Mouse (Mus musculus) testis, postnatal 10 days (tissue): ENCODE measurements around the gene Ppp6r2.

Source experiments
- DNase-seq: peaks from one replicate; pipeline ENCODE4 v3.0.0; 2021; ENCODE audit warnings: low spot score

The Ppp6r2 gene

DNA sequence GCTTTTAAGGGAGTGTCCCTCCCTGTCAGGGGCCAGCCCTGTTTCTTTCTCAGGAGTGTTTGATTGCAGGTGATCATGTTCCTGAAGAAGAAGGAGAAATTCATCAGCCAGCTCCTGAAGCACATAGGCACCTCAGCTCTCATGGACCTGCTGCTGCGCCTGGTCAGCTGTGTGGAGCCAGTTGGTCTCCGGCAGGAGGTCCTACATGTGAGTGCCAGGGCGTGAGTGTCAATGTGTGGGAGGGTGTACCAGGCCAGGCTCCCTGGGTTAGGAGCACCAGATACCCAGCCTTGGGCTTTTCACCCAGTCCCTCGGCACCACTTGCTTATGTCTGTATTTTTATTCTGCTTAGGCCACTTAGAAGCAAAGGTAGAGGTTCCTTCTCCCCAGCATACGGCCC lies 47.6 kb downstream of the Ppp6r2 start:
- no peak for DNase-seq

DNA sequence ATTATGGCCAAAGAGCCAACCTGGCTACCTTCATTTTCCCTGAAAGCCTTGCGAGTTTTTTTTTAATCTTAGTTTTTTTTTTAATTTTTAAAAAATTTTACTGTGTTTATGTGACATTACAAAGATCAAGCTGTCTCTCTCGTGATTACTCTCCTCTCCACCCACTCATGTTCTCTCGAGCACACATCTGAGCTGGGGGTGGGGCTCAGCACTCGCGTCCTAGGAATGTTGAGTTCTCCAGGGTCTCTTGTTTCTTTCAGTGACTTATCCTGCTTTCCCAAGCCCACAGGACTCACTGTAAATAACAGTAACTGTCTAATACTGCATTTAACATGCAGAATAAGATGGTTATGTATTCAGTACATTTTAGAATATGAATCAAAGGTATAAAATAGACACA lies 53.1 kb downstream of the Ppp6r2 start:
- DNase-seq, result no peak

- DNase-seq, result no peak
Observed at GRCm38 (mm10) chr15:89275497-89275896, 64.1 kb downstream of the Ppp6r2 start.

- DNase-seq, result no peak
Observed at GRCm38 (mm10) chr15:89277366-89277765, 66.0 kb downstream of the Ppp6r2 start.

- DNase-seq, result no peak
Observed at GRCm38 (mm10) chr15:89282546-89282945, 71.2 kb downstream of the Ppp6r2 start.

DNA sequence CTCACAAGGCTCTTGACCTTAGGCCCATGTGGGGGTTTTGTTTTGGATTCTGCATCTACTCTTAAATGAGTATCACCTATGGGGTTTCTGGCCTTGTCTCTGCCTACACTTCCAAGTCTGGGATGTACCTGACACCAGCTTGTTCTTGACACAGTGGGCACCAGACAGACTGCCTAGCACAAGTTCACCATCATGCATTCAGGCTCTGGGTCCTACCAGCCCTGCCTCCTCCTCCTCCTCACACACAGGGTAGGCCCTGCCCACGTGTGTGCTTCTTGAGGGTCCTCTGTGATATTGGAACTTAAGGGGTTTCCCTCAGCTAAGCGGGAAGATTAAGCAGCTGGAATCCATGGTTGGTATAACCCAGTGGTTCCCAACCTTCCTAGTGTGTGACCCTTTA lies 72.7 kb downstream of the Ppp6r2 start:
- DNase-seq, result no peak

GRCm38 (mm10) chr15:89285004-89285403 lies 73.7 kb downstream of the Ppp6r2 start:
- DNase-seq, result no peak

DNA sequence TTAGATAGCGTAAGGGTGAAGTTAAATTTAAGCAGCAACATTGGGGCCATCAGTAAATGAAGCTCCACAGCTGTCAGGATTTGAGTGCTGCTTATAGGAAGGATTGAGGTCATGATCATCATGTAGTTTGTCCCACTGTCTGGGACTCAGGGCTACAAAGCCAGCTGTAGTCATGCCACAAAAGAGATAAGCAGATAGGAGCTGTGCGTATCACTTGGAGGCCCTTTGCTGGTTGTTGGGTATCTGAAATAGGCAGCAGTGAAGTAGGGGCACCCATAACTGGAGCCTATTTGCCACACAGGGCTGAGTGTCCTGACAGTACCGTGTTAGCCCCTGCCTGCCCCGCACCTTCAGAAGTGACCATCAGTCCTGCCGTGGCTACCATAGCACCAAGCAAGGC lies 74.1 kb downstream of the Ppp6r2 start:
- no peak for DNase-seq

GRCm38 (mm10) chr15:89286114-89286513 lies 74.8 kb downstream of the Ppp6r2 start:
- no peak for DNase-seq

- DNase-seq, result no peak
Observed at GRCm38 (mm10) chr15:89286582-89286981, 75.2 kb downstream of the Ppp6r2 start.

- DNase-seq, result no peak
Observed at GRCm38 (mm10) chr15:89288227-89288767, 76.9 kb downstream of the Ppp6r2 start.

DNA sequence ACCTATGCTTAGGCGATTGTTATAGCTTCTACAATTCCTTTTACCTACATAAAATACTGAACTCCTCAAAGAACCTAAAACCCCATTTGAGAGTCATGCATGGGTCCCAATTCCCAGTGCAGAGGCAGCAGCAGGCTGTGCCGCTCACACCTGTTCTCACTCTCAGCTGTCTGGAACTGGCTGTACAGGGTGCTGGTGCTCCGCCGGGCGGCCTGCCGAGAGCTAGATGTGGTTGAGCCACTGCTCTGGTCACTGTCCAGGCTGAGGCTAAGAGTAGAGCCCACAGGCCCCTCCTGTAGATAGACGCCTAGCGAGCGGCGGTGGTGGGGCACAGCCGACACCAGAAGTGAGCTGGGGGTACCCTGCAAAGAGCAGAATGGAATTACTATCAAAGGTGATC lies 78.1 kb downstream of the Ppp6r2 start:
- DNase-seq, result no peak

GRCm38 (mm10) chr15:89291521-89291920 lies 80.2 kb downstream of the Ppp6r2 start:
- no peak for DNase-seq

DNA sequence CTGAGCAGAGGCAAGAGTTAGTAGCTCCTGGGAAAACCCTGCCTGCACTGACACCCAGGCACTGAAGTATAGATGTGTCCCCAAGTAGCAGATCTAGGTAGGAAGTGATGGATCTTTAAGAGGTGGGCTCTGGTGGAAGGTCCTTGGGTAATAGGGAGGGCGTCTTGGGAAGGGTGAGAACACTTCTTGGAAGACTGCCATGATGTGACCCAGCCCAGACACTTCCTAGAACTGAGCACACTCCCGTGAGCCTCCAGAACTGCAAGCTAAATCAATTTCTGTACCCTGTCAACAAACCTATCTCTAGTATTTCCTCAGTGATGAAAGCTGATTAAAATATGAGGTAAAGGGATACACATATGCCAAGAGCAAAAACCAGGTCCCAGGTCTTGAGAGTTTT lies 81.4 kb downstream of the Ppp6r2 start:
- DNase-seq, result no peak

GRCm38 (mm10) chr15:89293778-89294177 lies 82.4 kb downstream of the Ppp6r2 start:
- no peak for DNase-seq

DNA sequence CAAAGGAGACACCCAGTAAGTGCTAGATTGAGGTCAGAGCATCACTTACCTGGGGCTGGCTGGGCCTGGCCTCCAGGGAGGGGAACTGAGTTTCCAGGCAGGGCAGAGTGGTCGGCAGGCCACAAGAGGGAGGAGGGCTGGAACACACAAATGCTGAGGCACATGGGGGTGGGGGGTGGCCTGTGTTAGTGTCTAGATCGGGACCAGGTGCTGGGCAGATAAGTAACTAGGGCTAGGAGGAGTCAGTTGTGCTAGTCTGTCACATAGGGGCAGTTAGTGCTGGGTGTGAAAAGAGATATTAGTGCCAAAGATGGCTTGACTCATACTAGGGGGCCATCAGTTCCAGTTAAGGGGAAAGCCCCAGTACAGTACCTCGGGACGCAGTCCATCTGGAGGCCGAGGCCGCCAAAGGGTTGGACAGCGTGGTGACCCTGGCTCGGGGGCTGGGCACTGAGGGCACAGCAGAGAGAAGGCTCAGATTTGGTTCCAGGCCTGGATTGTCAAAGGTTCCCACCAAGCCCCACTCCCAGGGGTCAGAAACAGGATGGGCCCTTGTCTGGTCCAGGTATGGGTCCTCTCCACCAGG lies 84.3 kb downstream of the Ppp6r2 start:
- no peak for DNase-seq

GRCm38 (mm10) chr15:89296465-89296864 lies 85.1 kb downstream of the Ppp6r2 start:
- DNase-seq, result no peak

- DNase-seq, result no peak
Observed at GRCm38 (mm10) chr15:89297695-89298094, 86.3 kb downstream of the Ppp6r2 start.

DNA sequence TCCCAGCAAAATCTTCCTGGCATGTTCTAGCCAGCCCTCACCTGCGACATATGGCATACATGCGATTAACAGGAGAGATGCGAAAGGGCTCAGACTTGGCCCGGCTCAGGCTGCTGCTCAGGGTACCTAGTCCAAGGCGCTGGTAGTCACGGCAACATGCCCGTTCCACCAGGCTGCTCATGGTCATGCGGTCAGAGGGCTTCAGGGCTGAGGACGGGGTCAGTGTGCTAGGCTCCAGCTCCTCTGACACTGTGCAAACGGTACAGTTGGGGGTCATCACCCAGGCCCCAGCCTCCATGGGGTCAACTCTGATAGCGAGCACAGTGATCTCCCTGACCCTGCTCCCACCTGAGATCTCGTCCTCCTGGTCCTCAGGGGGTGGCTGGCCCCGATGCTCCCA lies 88.8 kb downstream of the Ppp6r2 start:
- DNase-seq, result no peak

GRCm38 (mm10) chr15:89300600-89300999 lies 89.2 kb downstream of the Ppp6r2 start:
- peak; percentile 63 for DNase-seq

GRCm38 (mm10) chr15:89305966-89306365 lies 94.6 kb downstream of the Ppp6r2 start:
- no peak for DNase-seq

GRCm38 (mm10) chr15:89307461-89307860 lies 96.1 kb downstream of the Ppp6r2 start:
- DNase-seq, result no peak

- DNase-seq, result no peak
Observed at GRCm38 (mm10) chr15:89308406-89309139, 97.2 kb downstream of the Ppp6r2 start.
